Mouse (Mus musculus) cerebellum, adult 11-12 months (tissue): ENCODE results near the gene Nalcn.
A peak's percentile ranks its signal among the peaks of the same experiment; 100 is the strongest.

Source experiments
- DNase-seq: peaks from one replicate; pipeline ENCODE4 v3.0.0; 2022

Gene Nalcn

GRCm38 (mm10) chr14:123495544-123495943 lies 131.4 kb downstream of the Nalcn start:
- DNase-seq: no peak

- DNase-seq: no peak
Measured at GRCm38 (mm10) chr14:123488575-123489207, 138.3 kb downstream of the Nalcn start.

- no peak for DNase-seq
Measured at GRCm38 (mm10) chr14:123462026-123462425, 164.9 kb downstream of the Nalcn start.

- no peak for DNase-seq
Measured at GRCm38 (mm10) chr14:123446031-123446430, 180.9 kb downstream of the Nalcn start.

GRCm38 (mm10) chr14:123435542-123435941 lies 191.4 kb downstream of the Nalcn start:
- no peak for DNase-seq

- DNase-seq: no peak
Measured at GRCm38 (mm10) chr14:123376167-123376855, 250.6 kb downstream of the Nalcn start.

GRCm38 (mm10) chr14:123371522-123371921 lies 255.4 kb downstream of the Nalcn start:
- no peak for DNase-seq

GRCm38 (mm10) chr14:123359691-123360090 lies 267.3 kb downstream of the Nalcn start:
- no peak for DNase-seq

- peak; percentile 24 for DNase-seq
Measured at GRCm38 (mm10) chr14:123352973-123353372, 274.0 kb downstream of the Nalcn start.

- no peak for DNase-seq
Measured at GRCm38 (mm10) chr14:123331841-123332240, 295.1 kb downstream of the Nalcn start.

GRCm38 (mm10) chr14:123314369-123314768 lies 312.6 kb downstream of the Nalcn start:
- DNase-seq: no peak

- DNase-seq: no peak
Measured at GRCm38 (mm10) chr14:123312371-123312770, 314.6 kb downstream of the Nalcn start.

- peak; percentile 50 for DNase-seq
Measured at GRCm38 (mm10) chr14:123296068-123296467, 330.9 kb downstream of the Nalcn start.

- no peak for DNase-seq
Measured at GRCm38 (mm10) chr14:123291118-123292007, 335.6 kb downstream of the Nalcn start.

- DNase-seq: no peak
Measured at GRCm38 (mm10) chr14:123282165-123282564, 344.8 kb downstream of the Nalcn start.

GRCm38 (mm10) chr14:123272121-123272520 lies 354.8 kb downstream of the Nalcn start:
- no peak for DNase-seq

- DNase-seq: no peak
Measured at GRCm38 (mm10) chr14:123240738-123241137, 386.2 kb downstream of the Nalcn start.

- DNase-seq: peak; percentile 29
Measured at GRCm38 (mm10) chr14:123239945-123240344, 387.0 kb downstream of the Nalcn start.

GRCm38 (mm10) chr14:123237002-123237401 lies 389.9 kb downstream of the Nalcn start:
- no peak for DNase-seq

GRCm38 (mm10) chr14:123232630-123233206 lies 394.2 kb downstream of the Nalcn start:
- no peak for DNase-seq
